Mouse (Mus musculus): Measurements from ENCODE around the gene Zfyve26. TPM values are rescaled to one million over a fixed set of nuclear protein-coding genes. Genes with fewer than 3 reads are reported as not detected.

Zfyve26 gene
- polyA plus RNA-seq, 1 experiment: 33.9 TPM

Other genes starting within 250 kb of the Zfyve26 start
- 10.9 and 12.1 TPM in 2 replicates for gene Pigh, start 206.7 kb downstream of the Zfyve26 start, polyA plus RNA-seq (2012; rRNA removed)
- gene Arg2, start 165.5 kb downstream of the Zfyve26 start, polyA plus RNA-seq (2012; rRNA removed): 5.9 TPM in 2 replicates
- gene Vti1b, start 123.6 kb downstream of the Zfyve26 start, polyA plus RNA-seq (2012; rRNA removed): 165 and 175 TPM in 2 replicates
- gene Rdh11, start 104.0 kb downstream of the Zfyve26 start, polyA plus RNA-seq (2012; rRNA removed): 18.9 and 20.4 TPM in 2 replicates
- 1.7 and 2.2 TPM in 2 replicates for gene Rdh12, start 87.4 kb downstream of the Zfyve26 start, polyA plus RNA-seq (2012; rRNA removed)
- gene Rad51b, start 978 bp upstream of the Zfyve26 start, polyA plus RNA-seq (2012; rRNA removed): 0.14 and 0.17 TPM in 2 replicates

Measured in frontal cortex, adult 2 months (tissue).